12 mouse cellular contexts compared by ENCODE assay signal in genomic region chr9:42764823-42765560, GRCm38 (mm10).
DNase-seq lines count a peak whose midpoint lies in the region; ATAC-seq lines count a peak whose summit lies in the region.
"Had no signal": no experiment of that assay in that cellular context is flagged by ENCODE, and none has a peak within 500 bp of the region (broad histone marks: within the 10 kb centered on the region; RNA-seq: fewer than 3 reads in every experiment).

No protein-coding gene starts in this region.

- no peak overlapping the region for H3K27ac ChIP-seq in embryonic facial prominence, embryonic 15.5 days (replicated peaks)
- H3K27ac ChIP-seq in intestine, embryonic 16.5 days (ENCODE audit: low read length) = no peak overlapping the region
- H3K27ac ChIP-seq in neural tube, embryonic 11.5 days (ENCODE audit: low read depth, low read length) = 0 out of 2 replicates have a peak overlapping the region, but pooled peaks have one; percentile 34
- H3K27ac ChIP-seq: liver, embryonic 15.5 days had no signal

- no peaks in the 10 kb centered on the region for H3K9me3 ChIP-seq in embryonic facial prominence, embryonic 15.5 days (replicated peaks)
- no peaks in the 10 kb centered on the region for H3K9me3 ChIP-seq in intestine, embryonic 16.5 days (ENCODE audit: control insufficient read depth, low read length)
- no peaks in the 10 kb centered on the region for H3K9me3 ChIP-seq in neural tube, embryonic 11.5 days (ENCODE audit: control insufficient read depth, low read length)
- H3K9me3 ChIP-seq: liver, embryonic 15.5 days had no signal

- no peak overlapping the region for H3K4me2 ChIP-seq in embryonic facial prominence, embryonic 15.5 days (replicated peaks)
- H3K4me2 ChIP-seq in intestine, embryonic 16.5 days (ENCODE audit: low read depth, low read length) = no peak overlapping the region
- H3K4me2 ChIP-seq in neural tube, embryonic 11.5 days (ENCODE audit: low read depth) = no peak overlapping the region
- H3K4me2 ChIP-seq: liver, embryonic 15.5 days had no signal

- no peak overlapping the region for H3K9ac ChIP-seq in embryonic facial prominence, embryonic 15.5 days
- no peak overlapping the region for H3K9ac ChIP-seq in intestine, embryonic 16.5 days (ENCODE audit: low read depth, low read length)
- H3K9ac ChIP-seq in neural tube, embryonic 11.5 days (ENCODE audit: low read length) = 0 out of 2 replicates have a peak overlapping the region, but pooled peaks have one; percentile 10
- H3K9ac ChIP-seq: liver, embryonic 15.5 days had no signal

- 25% methylated on average over 11 of the region's 11 CpGs for WGBS in embryonic facial prominence, embryonic 15.5 days
- 39% methylated on average over 11 of the region's 11 CpGs for WGBS in intestine, embryonic 16.5 days
- 35% methylated on average over 11 of the region's 11 CpGs for WGBS in neural tube, embryonic 11.5 days

- H3K36me3 ChIP-seq in embryonic facial prominence, embryonic 15.5 days = no peaks in the 10 kb centered on the region
- H3K36me3 ChIP-seq in intestine, embryonic 16.5 days (ENCODE audit: control insufficient read depth, insufficient read depth, low read length) = no peaks in the 10 kb centered on the region
- no peaks in the 10 kb centered on the region for H3K36me3 ChIP-seq in neural tube, embryonic 11.5 days (ENCODE audit: control insufficient read depth, insufficient read depth, low read length)
- H3K36me3 ChIP-seq: liver, embryonic 15.5 days had no signal

- ATAC-seq in embryonic facial prominence, embryonic 15.5 days (ENCODE audit: insufficient number of reproducible peaks, low FRiP score, low TSS enrichment, low read depth) = peak; percentile 65; the same call in 1 of the 2 replicates
- 0 out of 2 replicates have a peak, but pooled peaks have one; percentile 31 for ATAC-seq in intestine, embryonic 16.5 days
- ATAC-seq in neural tube, embryonic 11.5 days (ENCODE audit: insufficient read depth, low FRiP score, low TSS enrichment) = no peak
- ATAC-seq: activated CD4-positive, CD25-positive, alpha-beta regulatory T cell, adult 4 months had no signal

- no peaks in the 10 kb centered on the region for H3K27me3 ChIP-seq in embryonic facial prominence, embryonic 15.5 days
- no peaks in the 10 kb centered on the region for H3K27me3 ChIP-seq in intestine, embryonic 16.5 days (replicated peaks; ENCODE audit: control insufficient read depth, insufficient read depth, low read length)
- H3K27me3 ChIP-seq in neural tube, embryonic 11.5 days (ENCODE audit: control insufficient read depth, insufficient read depth, low read length) = no peaks in the 10 kb centered on the region

- peaks cover 17% of the 10 kb centered on the region for H3K4me1 ChIP-seq in embryonic facial prominence, embryonic 15.5 days
- H3K4me1 ChIP-seq in intestine, embryonic 16.5 days (ENCODE audit: control insufficient read depth, insufficient read depth, low read length) = peaks cover 5% of the 10 kb centered on the region; the same call in 1 of the 2 replicates
- H3K4me1 ChIP-seq in neural tube, embryonic 11.5 days (ENCODE audit: control insufficient read depth, insufficient read depth, low read length) = peaks cover 6% of the 10 kb centered on the region; the same call in 1 of the 2 replicates
- H3K4me1 ChIP-seq: liver, embryonic 15.5 days had no signal

- DNase-seq in kidney, postnatal 10 days = peak; percentile 68
- DNase-seq in kidney, postnatal 25 days = no peak
- peak; percentile 59 for DNase-seq in neural tube, embryonic 11.5 days (ENCODE audit: low spot score)
- no peak for DNase-seq in adrenal gland, postnatal 4 days (ENCODE audit: low spot score in 2 of 2)
- DNase-seq in natural killer cell, adult 2 months (ENCODE audit: low spot score in 2 of 2) = no peak
- no peak for DNase-seq in c-Kit-positive CD71-positive TER-119-positive erythroid progenitor cells, embryonic 14.5 days (ENCODE audit: low spot score)
- DNase-seq: heart, postnatal 10 days; thymus, postnatal 4 days had no signal

- no peak overlapping the region for H3K4me3 ChIP-seq in embryonic facial prominence, embryonic 15.5 days (replicated peaks)
- H3K4me3 ChIP-seq in intestine, embryonic 16.5 days (ENCODE audit: low read length) = no peak overlapping the region
- H3K4me3 ChIP-seq in neural tube, embryonic 11.5 days (ENCODE audit: low read depth, low read length) = no peak overlapping the region
- H3K4me3 ChIP-seq: liver, embryonic 15.5 days had no signal

Comparison
In these comparisons a context has a peak if more than half of its experiments do, and no peak if none do; other contexts are left out.
1. DNase-seq: peak in kidney, postnatal 10 days (single experiment) and neural tube, embryonic 11.5 days (single experiment); none in kidney, postnatal 25 days (0 of 2), adrenal gland, postnatal 4 days (0 of 2), natural killer cell, adult 2 months (0 of 2) and c-Kit-positive CD71-positive TER-119-positive erythroid progenitor cells, embryonic 14.5 days (single experiment).